Mouse (Mus musculus) telencephalon, adult 2 months (tissue): ENCODE measurements at regions not wholly inside any gene's neighbourhood (a gene's known extent, or its start where the extent isn't known, plus 50 kb on each side); places are given as distances from the start of the nearest gene placed in this dataset.

Experiments used
- DNase-seq: peaks from one replicate; pipeline ENCODE4 v3.0.0-alpha.2; 2011; ENCODE audit warnings: low read depth, low spot score

GRCm38 (mm10) chr17:62415152-62415551 is 466.0 kb downstream of the Efna5 start:
- DNase-seq = no peak

- no peak for DNase-seq
Observed at GRCm38 (mm10) chr17:62412666-62413180, 468.4 kb downstream of the Efna5 start.

DNA sequence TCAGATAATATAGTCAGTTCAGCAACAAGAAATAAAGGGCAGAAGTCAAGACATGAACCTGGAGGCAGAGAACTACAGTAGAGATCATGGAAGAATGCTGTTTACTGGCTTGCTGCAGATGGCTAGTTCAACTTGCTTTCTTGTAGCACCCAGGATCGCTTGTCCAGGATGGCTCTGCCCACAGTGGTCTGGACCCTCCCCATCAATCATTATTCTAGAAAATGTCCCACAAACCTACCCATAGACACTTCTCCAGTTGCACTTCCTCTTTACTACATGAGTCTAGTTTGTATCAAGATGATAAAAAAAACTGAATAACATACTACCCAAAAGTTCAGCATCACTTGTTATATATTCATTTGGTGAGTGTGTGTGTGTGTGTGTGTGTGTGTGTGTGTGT is 477.4 kb downstream of the Efna5 start:
- DNase-seq = no peak

DNA sequence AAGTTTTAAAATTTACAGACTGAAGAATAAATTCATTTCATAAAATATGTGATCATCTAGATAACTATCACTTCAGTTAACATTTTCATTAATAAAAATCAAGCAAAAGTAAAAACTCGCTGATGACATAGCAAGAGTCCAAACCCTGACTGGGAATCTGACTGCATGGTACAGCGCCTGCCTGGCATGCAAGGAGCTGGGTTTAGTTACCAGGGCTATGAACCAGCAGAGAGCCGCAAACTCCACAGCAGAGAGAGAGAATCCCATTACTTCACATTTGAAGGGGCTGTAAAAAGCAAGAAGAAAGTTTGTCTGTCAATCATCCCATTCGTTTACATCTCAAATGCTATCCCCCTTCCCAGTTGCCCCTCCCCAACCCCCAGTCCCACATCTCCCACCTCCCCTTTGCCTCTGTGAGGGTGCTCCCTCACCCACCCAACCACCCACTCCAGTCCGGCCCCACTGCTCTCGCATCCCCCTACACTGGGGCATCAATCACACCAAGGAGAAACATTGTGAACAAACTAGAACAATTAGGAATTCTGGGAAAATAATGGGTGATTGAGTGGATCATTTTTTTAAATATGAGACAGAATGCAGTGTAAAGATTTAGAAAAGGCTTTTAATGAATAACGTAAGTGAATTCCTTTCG is 487.6 kb downstream of the Efna5 start:
- no peak for DNase-seq

DNA sequence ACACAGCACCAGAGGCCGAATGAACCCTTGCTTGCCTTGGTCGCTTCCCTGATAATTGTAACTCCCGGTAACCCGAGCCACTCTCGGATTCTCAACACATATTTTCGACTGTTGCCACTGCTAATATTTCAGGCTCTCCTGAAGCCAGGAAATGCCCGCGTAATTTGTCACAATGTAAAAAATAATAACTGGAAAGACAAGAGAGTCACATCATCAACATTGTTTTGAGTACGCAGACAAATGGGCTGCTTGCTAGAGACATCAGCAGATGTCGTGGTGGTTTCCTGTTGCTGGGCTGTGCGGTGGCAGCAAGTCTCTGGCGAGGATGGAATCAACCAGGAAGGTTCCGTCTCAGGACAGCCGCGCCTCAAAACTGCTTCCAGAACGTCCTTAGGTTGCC is 497.1 kb downstream of the Efna5 start:
- DNase-seq = no peak

DNA sequence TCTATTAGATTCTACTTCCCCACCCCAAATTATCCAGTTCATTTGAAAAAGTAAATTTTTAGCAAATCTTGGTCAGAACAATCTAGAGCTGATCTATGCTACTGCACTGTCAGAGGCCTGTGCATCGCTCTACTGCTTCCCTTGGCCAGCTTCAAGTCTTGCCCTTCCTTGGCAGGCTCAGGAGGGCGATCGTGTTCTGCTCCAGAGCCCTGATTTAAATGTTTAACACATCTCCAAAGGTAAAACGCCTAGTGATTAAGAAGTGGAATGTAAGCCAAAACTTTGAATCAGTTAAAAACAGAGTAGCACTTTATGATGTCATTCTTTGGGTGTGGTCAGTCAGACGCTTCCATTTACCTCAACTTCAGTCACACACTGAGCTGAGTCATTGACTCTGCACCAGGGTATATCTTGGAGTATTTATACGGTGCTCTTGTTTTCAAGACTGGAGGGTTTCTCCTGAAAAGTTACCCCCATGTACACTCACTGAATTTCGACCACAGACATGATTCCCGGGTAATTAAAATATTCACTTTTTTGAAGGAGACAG is 502.2 kb downstream of the Efna5 start:
- DNase-seq = no peak

- DNase-seq = peak; percentile 10
Observed at GRCm38 (mm10) chr17:62369100-62369499, 512.0 kb downstream of the Efna5 start.

GRCm38 (mm10) chr17:62367937-62368336 is 513.2 kb downstream of the Efna5 start:
- no peak for DNase-seq

GRCm38 (mm10) chr17:62358323-62358722 is 522.8 kb downstream of the Efna5 start:
- no peak for DNase-seq

DNA sequence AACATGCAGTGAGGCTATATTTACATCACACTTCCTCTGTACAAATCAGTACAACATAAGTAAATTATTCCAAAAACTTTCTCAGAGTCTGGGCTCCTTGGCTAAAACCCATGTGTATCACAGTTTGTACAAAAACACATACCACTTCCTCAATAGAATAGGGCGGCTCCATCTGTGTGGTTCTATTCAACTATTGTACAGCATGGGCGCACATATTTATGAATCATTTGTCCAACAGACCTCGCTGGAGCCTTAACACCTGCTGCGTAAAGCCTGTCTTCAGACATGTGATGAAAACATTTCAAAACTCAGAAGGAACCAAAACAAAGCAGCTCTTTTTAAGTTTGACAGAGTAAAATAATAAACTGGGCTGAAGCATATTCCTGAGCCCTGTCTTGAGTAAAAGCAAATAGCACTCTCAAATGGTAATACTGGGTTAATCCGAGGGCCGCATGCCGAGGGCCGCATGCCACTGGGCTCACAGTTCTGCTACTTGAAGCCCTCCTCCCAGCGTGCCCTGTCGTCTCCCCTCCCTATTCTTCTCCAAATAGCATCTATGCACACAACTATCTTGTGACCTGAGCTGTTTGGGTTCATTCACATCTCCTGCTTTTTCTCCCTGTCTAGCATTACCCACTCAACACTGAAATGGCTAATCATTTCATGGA is 543.1 kb downstream of the Efna5 start:
- no peak for DNase-seq

GRCm38 (mm10) chr17:62330226-62330625 is 550.9 kb downstream of the Efna5 start:
- DNase-seq = peak; percentile 81

DNA sequence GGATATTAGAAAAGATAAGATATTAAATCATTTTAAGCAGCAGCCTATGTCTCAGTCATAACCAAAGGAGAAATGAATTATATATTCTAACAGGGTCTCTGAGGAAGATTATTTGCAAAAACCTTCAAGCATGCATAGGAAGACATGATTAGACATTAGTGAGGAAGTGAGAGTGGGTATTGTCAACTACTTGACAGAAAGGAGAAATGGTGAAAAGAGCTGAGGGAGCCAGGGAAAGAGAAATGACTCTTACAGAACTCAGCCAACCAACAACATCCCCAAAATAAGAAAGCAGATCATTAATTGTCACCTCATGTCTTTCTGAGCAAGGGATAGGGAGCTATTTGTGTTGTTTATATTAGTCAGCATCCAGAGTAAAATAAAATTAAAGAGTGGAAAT is 554.3 kb downstream of the Efna5 start:
- no peak for DNase-seq

GRCm38 (mm10) chr17:62319033-62319432 is 562.1 kb downstream of the Efna5 start:
- DNase-seq = no peak

DNA sequence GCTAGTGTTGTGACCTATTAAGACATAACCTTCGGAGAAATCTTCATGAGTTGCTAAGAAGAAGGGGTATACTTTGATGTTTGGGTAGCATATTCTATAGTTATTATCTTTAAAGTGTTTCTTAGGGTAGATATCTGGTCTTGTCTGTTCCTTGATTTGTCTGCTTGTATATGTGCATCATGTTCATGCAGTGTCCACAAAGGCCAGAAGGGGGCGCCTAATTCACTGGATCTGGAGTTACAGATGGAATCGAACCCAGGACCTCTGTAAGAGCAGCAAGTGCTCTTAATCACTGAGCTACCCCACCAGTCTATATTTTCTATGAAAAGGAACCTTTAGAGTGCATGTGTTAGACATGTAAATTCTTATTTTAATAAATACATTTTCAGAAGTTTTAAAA is 571.1 kb downstream of the Efna5 start:
- no peak for DNase-seq

GRCm38 (mm10) chr17:62307111-62307510 is 574.0 kb downstream of the Efna5 start:
- no peak for DNase-seq

DNA sequence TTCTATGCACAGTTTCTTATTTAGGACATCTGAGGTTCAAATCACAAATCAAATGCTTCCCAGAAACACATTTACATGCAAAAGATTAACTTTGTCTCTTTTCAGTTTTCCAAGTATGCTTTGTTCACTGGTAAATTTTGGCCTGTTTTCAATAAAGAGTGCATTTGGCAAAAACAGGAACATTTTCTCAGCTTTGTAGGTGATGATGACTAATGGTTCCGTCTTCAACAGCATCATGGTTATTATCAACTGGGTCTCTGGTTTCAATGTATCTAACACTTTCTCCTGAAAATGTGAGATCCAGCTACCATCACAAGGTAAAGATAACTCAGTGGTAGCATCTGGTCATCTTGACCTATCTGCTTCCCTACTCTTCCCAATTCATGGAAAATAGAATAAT is 574.6 kb downstream of the Efna5 start:
- no peak for DNase-seq

- no peak for DNase-seq
Observed at GRCm38 (mm10) chr17:62305140-62305539, 576.0 kb downstream of the Efna5 start.

- DNase-seq = no peak
Observed at GRCm38 (mm10) chr17:62304073-62304472, 577.0 kb downstream of the Efna5 start.

DNA sequence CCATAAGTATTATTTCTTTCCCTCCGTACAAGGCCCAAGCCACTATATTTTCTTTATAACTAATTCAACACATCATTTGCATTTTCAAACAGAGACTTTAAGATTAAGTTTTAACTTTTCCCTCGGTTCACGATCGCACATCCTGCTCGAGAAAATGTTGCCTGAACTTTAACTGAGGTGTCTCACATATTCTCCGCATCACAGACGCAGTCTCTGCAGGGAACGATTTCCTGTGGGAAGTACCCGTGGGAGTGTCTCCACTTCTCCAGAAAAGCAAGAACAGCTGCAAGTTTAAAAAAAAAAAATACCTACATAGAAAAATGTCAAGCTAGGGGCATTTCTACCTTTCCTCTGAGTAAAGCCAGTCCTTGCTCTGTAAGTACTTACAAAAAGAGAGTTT is 581.2 kb downstream of the Efna5 start:
- no peak for DNase-seq

DNA sequence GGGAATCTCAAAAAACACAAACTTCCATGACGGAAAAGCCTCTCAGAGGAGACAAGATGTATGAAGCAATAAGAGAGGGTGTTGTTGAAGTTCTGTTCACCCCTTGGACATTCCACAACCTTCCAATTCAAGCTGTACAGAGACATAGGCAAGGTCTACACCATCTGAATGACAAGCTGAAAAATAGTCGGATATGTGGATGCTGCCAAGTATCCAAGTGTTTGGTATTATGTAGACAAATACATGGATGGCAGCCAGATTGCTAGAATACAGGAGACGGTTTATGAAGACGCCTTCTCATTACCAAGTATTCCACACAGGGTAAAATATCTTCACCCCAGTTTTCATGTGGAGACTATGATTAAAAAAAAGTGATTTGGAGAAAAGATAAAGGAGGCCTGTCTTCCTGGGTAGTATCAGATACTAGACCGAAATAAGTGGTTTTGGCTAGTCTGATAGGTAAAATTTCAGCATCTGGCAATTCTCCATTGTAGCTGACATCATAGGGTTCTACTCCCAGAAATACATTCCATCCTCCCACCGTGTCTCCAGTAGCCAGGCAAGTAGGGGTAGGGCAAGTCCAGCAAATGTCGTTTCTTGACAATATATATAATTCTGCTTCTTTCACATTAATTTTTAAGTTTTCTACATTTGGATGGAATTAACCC is 583.6 kb downstream of the Efna5 start:
- no peak for DNase-seq

DNA sequence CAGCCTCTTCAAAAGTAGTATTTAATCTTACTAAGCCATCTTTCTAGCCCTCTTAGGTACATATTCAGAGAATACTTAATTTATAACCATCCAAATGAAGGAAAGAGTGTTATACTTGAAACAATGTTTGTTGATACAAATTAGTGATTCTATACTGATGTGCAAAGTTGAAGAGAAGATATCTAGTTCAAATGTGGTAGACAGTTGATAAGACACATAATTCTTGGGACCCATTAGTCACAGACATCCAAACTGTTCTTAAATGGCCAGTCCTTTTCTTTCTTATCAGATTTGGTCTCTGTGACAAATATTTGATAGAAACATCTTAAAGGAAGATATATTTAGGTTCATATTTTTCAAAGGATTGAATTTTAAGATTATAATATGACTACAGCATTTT is 585.7 kb downstream of the Efna5 start:
- DNase-seq = no peak

DNA sequence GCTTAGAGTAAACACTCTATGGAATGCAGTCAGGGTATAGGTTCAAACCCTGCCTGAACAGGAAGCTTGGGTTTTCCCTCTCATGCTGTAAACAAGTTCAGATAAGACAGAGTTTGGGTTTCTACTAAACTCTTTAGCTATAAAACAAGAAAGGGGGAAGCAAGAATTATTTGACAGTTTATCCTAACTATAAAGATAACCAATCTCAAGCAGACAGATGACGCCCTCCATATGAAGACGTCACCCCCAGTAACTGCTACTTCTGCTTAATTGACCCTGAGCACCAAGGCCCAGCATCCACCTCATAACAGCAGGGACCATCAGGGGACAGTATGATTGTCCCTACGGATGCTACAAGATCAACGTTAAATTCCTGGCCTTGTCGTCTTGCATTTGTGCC is 588.4 kb downstream of the Efna5 start:
- no peak for DNase-seq

DNA sequence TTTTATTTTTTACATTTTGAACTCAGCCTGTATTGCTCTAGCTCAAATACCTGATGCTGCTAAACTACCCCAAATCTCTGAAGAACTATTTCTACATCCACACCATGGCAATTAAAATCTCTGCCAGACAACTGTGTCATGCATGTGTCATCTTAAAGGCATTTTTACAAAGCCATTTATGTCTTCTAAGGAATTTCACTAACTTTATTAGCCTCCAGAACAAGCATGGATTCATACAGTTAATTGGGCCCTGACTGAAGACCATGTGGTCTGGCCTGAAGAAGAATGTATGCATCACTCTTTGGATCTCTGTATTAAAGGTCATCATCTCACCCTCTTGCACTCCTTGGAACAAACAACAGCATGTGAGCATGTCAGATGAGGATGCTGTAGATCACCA is 593.5 kb downstream of the Efna5 start:
- no peak for DNase-seq
